In the genomic region with DNA sequence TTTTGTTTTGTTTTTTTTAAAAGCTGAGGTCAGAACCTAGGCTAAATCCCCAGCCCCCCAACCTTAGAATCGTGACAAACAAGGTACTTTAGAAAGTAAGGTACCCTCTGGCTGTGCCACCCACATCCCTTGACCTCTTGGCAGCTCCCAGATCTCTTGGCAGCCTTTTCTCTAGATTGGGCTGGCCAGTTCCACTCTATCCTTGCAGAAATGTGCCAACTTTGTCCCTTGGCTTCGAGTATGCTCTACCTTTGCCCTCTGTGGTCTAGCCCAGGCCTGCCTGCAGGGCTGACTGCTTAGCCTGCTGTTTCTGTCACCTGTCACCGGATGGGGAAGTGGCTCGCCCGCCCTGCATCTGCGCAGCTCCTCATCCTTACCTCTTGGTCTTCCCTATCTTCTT, we compare ENCODE assay signal across 27 mouse cellular contexts. TPM values are rescaled to one million over a fixed set of nuclear protein-coding genes. Genes with fewer than 3 reads are reported as not detected.
DNase-seq lines count a peak whose midpoint lies in the region; ATAC-seq and TF ChIP-seq lines count a peak whose summit lies in the region.
"Had no signal": no experiment of that assay in that cellular context is flagged by ENCODE, and none has a peak within 500 bp of the region (broad histone marks: within the 10 kb centered on the region; RNA-seq: fewer than 3 reads in every experiment).

No protein-coding gene starts in this region.

- WGBS in kidney, adult 2 months = 59% methylated on average over 6 of the region's 6 CpGs
- WGBS in kidney, embryonic 16.5 days = 92% methylated on average over 6 of the region's 6 CpGs
- 28% methylated on average over 6 of the region's 6 CpGs for WGBS in liver, adult 2 months
- 83% methylated on average over 6 of the region's 6 CpGs for WGBS in liver, embryonic 11.5 days

- H3K27me3 ChIP-seq in kidney, adult 2 months (replicated peaks; ENCODE audit: control insufficient read depth, insufficient read depth, low read length) = no peaks in the 10 kb centered on the region
- no peaks in the 10 kb centered on the region for H3K27me3 ChIP-seq in kidney, embryonic 16.5 days (ENCODE audit: insufficient read depth, low read length)
- no peaks in the 10 kb centered on the region for H3K27me3 ChIP-seq in liver, adult 2 months (ENCODE audit: control insufficient read depth, insufficient read depth, low read length)
- H3K27me3 ChIP-seq in liver, embryonic 11.5 days (replicated peaks; ENCODE audit: control insufficient read depth, insufficient read depth, low read length) = no peaks in the 10 kb centered on the region
- H3K27me3 ChIP-seq: CH12.LX; embryonic facial prominence, embryonic 12.5 days; forebrain, embryonic 12.5 days; heart, embryonic 12.5 days; Patski had no signal

- H3K36me3 ChIP-seq in kidney, adult 2 months (ENCODE audit: control insufficient read depth, insufficient read depth, low read length) = no peaks in the 10 kb centered on the region
- peaks cover 78% of the 10 kb centered on the region for H3K36me3 ChIP-seq in kidney, embryonic 16.5 days (ENCODE audit: insufficient read depth, low read length)
- no peaks in the 10 kb centered on the region; the same call in 1 of the 2 replicates for H3K36me3 ChIP-seq in liver, adult 2 months (ENCODE audit: control insufficient read depth, insufficient read depth, low read length)
- H3K36me3 ChIP-seq in liver, embryonic 11.5 days (ENCODE audit: control insufficient read depth, insufficient read depth, low read length) = peaks cover 38% of the 10 kb centered on the region

- H3K27ac ChIP-seq in kidney, adult 2 months (ENCODE audit: insufficient read depth, low read depth, low read length) = no peak overlapping the region
- no peak overlapping the region for H3K27ac ChIP-seq in kidney, embryonic 16.5 days (ENCODE audit: low read length)
- H3K27ac ChIP-seq in liver, adult 2 months (replicated peaks; ENCODE audit: insufficient read depth, low read depth, low read length) = peak overlapping the region; percentile 41
- H3K27ac ChIP-seq in liver, embryonic 11.5 days (ENCODE audit: low read depth, low read length) = no peak overlapping the region
- H3K27ac ChIP-seq: embryonic facial prominence, embryonic 12.5 days; forebrain, embryonic 12.5 days; hindbrain, embryonic 10.5 days; hindbrain, embryonic 14.5 days had no signal

- H3K4me3 ChIP-seq in kidney, adult 2 months (ENCODE audit: insufficient read depth, low read depth, low read length) = no peak overlapping the region
- no peak overlapping the region for H3K4me3 ChIP-seq in kidney, embryonic 16.5 days (ENCODE audit: low read length)
- no peak overlapping the region for H3K4me3 ChIP-seq in liver, adult 2 months (ENCODE audit: insufficient read depth, low read depth, low read length)
- no peak overlapping the region for H3K4me3 ChIP-seq in liver, embryonic 11.5 days (ENCODE audit: low read depth, low read length)
- H3K4me3 ChIP-seq: embryonic facial prominence, embryonic 12.5 days; forebrain, embryonic 12.5 days; heart, embryonic 12.5 days; hindbrain, embryonic 10.5 days had no signal

- no peak for TF ChIP-seq POLR2A in kidney, adult 2 months (IDR thresholded peaks at IDR 0.05; ENCODE audit: low read depth, low read length)
- no peak for TF ChIP-seq POLR2A in liver, adult 2 months (IDR thresholded peaks at IDR 0.05; ENCODE audit: extremely low read depth, insufficient read depth, low read length)

- DNase-seq in adrenal gland, postnatal 14 days = peak; percentile 45
- no peak for DNase-seq in adrenal gland, adult (ENCODE audit: inconsistent age in 2 of 2, low spot score in 1 of 2)
- DNase-seq in kidney, adult 2 months = peak; percentile 86
- peak; percentile 96 for DNase-seq in liver, adult 2 months (ENCODE audit: extremely low read depth, low read depth, low spot score)
- no peak for DNase-seq in liver, embryonic 11.5 days (ENCODE audit: low spot score)
- DNase-seq in gastrocnemius, postnatal 10 days = no peak
- DNase-seq: cerebellum, adult 11-12 months; cerebellum, adult 9-10 months; cerebellum, postnatal 25 days; forebrain, postnatal 0 days; gastrocnemius, postnatal 25 days had no signal

- H3K4me1 ChIP-seq in kidney, adult 2 months (ENCODE audit: control insufficient read depth, insufficient read depth, low read length) = no peaks in the 10 kb centered on the region; the same call in none of the 2 replicates
- H3K4me1 ChIP-seq in kidney, embryonic 16.5 days (ENCODE audit: insufficient read depth, low read length) = no peaks in the 10 kb centered on the region
- peaks cover 15% of the 10 kb centered on the region for H3K4me1 ChIP-seq in liver, adult 2 months (ENCODE audit: control insufficient read depth, insufficient read depth, low read length)
- no peaks in the 10 kb centered on the region for H3K4me1 ChIP-seq in liver, embryonic 11.5 days (replicated peaks; ENCODE audit: control insufficient read depth, insufficient read depth, low read length)
- H3K4me1 ChIP-seq: embryonic facial prominence, embryonic 12.5 days; forebrain, embryonic 12.5 days; heart, embryonic 12.5 days; hindbrain, embryonic 10.5 days had no signal

- peak; percentile 7; the same call in 1 of the 2 replicates for TF ChIP-seq CTCF in kidney, adult 2 months (conservative IDR thresholded peaks at IDR 0.05; ENCODE audit: insufficient read depth, insufficient read length, low read depth, low read length)
- no peak for TF ChIP-seq CTCF in liver, adult 2 months (IDR thresholded peaks at IDR 0.05; ENCODE audit: low read depth, low read length)

- no peak overlapping the region for H3K4me2 ChIP-seq in kidney, embryonic 16.5 days (replicated peaks; ENCODE audit: low read depth, low read length)
- no peak overlapping the region for H3K4me2 ChIP-seq in liver, embryonic 11.5 days
- H3K4me2 ChIP-seq: embryonic facial prominence, embryonic 12.5 days; forebrain, embryonic 12.5 days; heart, embryonic 12.5 days; hindbrain, embryonic 14.5 days had no signal

- H3K79me2 ChIP-seq in liver, adult 2 months (ENCODE audit: control insufficient read depth, insufficient read depth, low read length) = no peaks in the 10 kb centered on the region

- no peak for ATAC-seq in kidney, embryonic 16.5 days (ENCODE audit: low FRiP score, low TSS enrichment)
- no peak for ATAC-seq in liver, embryonic 11.5 days (replicated peaks; ENCODE audit: low FRiP score)
- ATAC-seq: activated CD4-positive, CD25-positive, alpha-beta regulatory T cell, adult 4 months; forebrain, postnatal 0 days; Patski had no signal

- no peak overlapping the region for H3K9ac ChIP-seq in kidney, embryonic 16.5 days (replicated peaks; ENCODE audit: low read length)
- no peak overlapping the region for H3K9ac ChIP-seq in liver, adult 2 months (ENCODE audit: low read depth, low read length)
- no peak overlapping the region for H3K9ac ChIP-seq in liver, embryonic 11.5 days (ENCODE audit: low read depth, low read length)
- H3K9ac ChIP-seq: embryonic facial prominence, embryonic 12.5 days; forebrain, embryonic 12.5 days; forebrain, postnatal 0 days; heart, embryonic 12.5 days; hindbrain, embryonic 14.5 days had no signal

- H3K9me3 ChIP-seq in kidney, embryonic 16.5 days (ENCODE audit: low read length) = no peaks in the 10 kb centered on the region
- no peaks in the 10 kb centered on the region for H3K9me3 ChIP-seq in liver, embryonic 11.5 days (ENCODE audit: control insufficient read depth, low read length)
- H3K9me3 ChIP-seq: embryonic facial prominence, embryonic 12.5 days; forebrain, embryonic 12.5 days; heart, embryonic 12.5 days; hindbrain, embryonic 10.5 days had no signal

RNA-seq across cellular contexts. Expression of gene Eme1, which starts 11.5 kb away (rescaled TPM):
- 1.9 and 3.3 TPM in 2 replicates for total RNA-seq in adrenal gland, postnatal 14 days (2021)
- 0.13 and 0.22 TPM in 2 replicates for polyA plus RNA-seq in kidney, adult 2 months (2012; rRNA removed)
- polyA plus RNA-seq in kidney, embryonic 16.5 days (2015; fragmentation: Nextera tagmentation; extraction: Ambion mirVana) = 27.8 and 28.4 TPM in 2 replicates
- 0.09 and 0.27 TPM in 2 replicates for total RNA-seq in liver, adult 2 months (2014; rRNA removed)
- 0.12 TPM in 1 of 2 replicates, not detected in the other for polyA plus RNA-seq in liver, adult 2 months (2012; rRNA removed)
- polyA plus RNA-seq in liver, embryonic 11.5 days (2014; fragmentation: Nextera tagmentation; extraction: Ambion mirVana) = 35.5 and 40.5 TPM in 2 replicates
- total RNA-seq in gastrocnemius, postnatal 10 days (2021) = 1 to 10 TPM; 1.3 to 1.5 TPM
- total RNA-seq: gastrocnemius, adult 18-20 months had no signal

RNA-seq across cellular contexts. Expression of gene Mrpl27, which starts 11.7 kb away (rescaled TPM):
- 83.5 and 84.1 TPM in 2 replicates for total RNA-seq in adrenal gland, postnatal 14 days (2021)
- 92.0 and 121 TPM in 2 replicates for polyA plus RNA-seq in kidney, adult 2 months (2012; rRNA removed)
- 141 and 148 TPM in 2 replicates for polyA plus RNA-seq in kidney, embryonic 16.5 days (2015; fragmentation: Nextera tagmentation; extraction: Ambion mirVana)
- 87.4 and 112 TPM in 2 replicates for total RNA-seq in liver, adult 2 months (2014; rRNA removed)
- polyA plus RNA-seq in liver, adult 2 months (2012; rRNA removed) = 68.7 and 74.6 TPM in 2 replicates
- polyA plus RNA-seq in liver, embryonic 11.5 days (2014; fragmentation: Nextera tagmentation; extraction: Ambion mirVana) = 127 and 132 TPM in 2 replicates
- total RNA-seq in gastrocnemius, postnatal 10 days (2021) = 10 to 100 TPM; 50.2 to 63.1 TPM

RNA-seq across cellular contexts. Expression of gene Xylt2, which starts 12.0 kb away (rescaled TPM):
- total RNA-seq in adrenal gland, postnatal 14 days (2021) = 20.5 and 22.6 TPM in 2 replicates
- 21.3 and 26.6 TPM in 2 replicates for polyA plus RNA-seq in kidney, adult 2 months (2012; rRNA removed)
- 20.2 and 22.9 TPM in 2 replicates for polyA plus RNA-seq in kidney, embryonic 16.5 days (2015; fragmentation: Nextera tagmentation; extraction: Ambion mirVana)
- total RNA-seq in liver, adult 2 months (2014; rRNA removed) = 11.4 and 12.6 TPM in 2 replicates
- 18.9 and 19.7 TPM in 2 replicates for polyA plus RNA-seq in liver, adult 2 months (2012; rRNA removed)
- polyA plus RNA-seq in liver, embryonic 11.5 days (2014; fragmentation: Nextera tagmentation; extraction: Ambion mirVana) = 8.8 and 10.5 TPM in 2 replicates
- total RNA-seq in gastrocnemius, postnatal 10 days (2021) = 10 to 100 TPM; 10.1 to 12.3 TPM

RNA-seq across cellular contexts. Expression of gene Lrrc59, which starts 35.7 kb away (rescaled TPM):
- 111 and 121 TPM in 2 replicates for total RNA-seq in adrenal gland, postnatal 14 days (2021)
- polyA plus RNA-seq in kidney, adult 2 months (2012; rRNA removed) = 43.4 and 43.6 TPM in 2 replicates
- polyA plus RNA-seq in kidney, embryonic 16.5 days (2015; fragmentation: Nextera tagmentation; extraction: Ambion mirVana) = 211 and 218 TPM in 2 replicates
- total RNA-seq in liver, adult 2 months (2014; rRNA removed) = 40.6 and 46.3 TPM in 2 replicates
- 41.2 and 43.8 TPM in 2 replicates for polyA plus RNA-seq in liver, adult 2 months (2012; rRNA removed)
- 224 and 246 TPM in 2 replicates for polyA plus RNA-seq in liver, embryonic 11.5 days (2014; fragmentation: Nextera tagmentation; extraction: Ambion mirVana)
- 10 to 100 TPM; 40.4 to 51.2 TPM for total RNA-seq in gastrocnemius, postnatal 10 days (2021)

RNA-seq across cellular contexts. Expression of gene Gm11541, which starts 39.0 kb away (rescaled TPM):
- not detected in 2 replicates for total RNA-seq in adrenal gland, postnatal 14 days (2021)
- not detected in 2 replicates for polyA plus RNA-seq in kidney, adult 2 months (2012; rRNA removed)
- polyA plus RNA-seq in kidney, embryonic 16.5 days (2015; fragmentation: Nextera tagmentation; extraction: Ambion mirVana) = 0.91 and 1.2 TPM in 2 replicates
- not detected in 2 replicates for total RNA-seq in liver, adult 2 months (2014; rRNA removed)
- polyA plus RNA-seq in liver, adult 2 months (2012; rRNA removed) = not detected in 2 replicates
- polyA plus RNA-seq in liver, embryonic 11.5 days (2014; fragmentation: Nextera tagmentation; extraction: Ambion mirVana) = 0.10 TPM in 1 of 2 replicates, not detected in the other
- total RNA-seq in gastrocnemius, postnatal 10 days (2021) = not detected
- total RNA-seq: adrenal gland, postnatal 36 days; forebrain, postnatal 0 days; gastrocnemius, adult 18-20 months; gastrocnemius, postnatal 25 days; granulocyte monocyte progenitor cell, adult 5-6 weeks; heart, adult 8-10 months; heart, postnatal 25 days had no signal
- polyA plus RNA-seq: activated CD4-positive, CD25-positive, alpha-beta regulatory T cell, adult 4 months; cortical plate, adult 2 months; forebrain, embryonic 12.5 days; forebrain, postnatal 0 days; heart, embryonic 12.5 days; heart, embryonic 16.5 days; hindbrain, embryonic 10.5 days; hindbrain, embryonic 14.5 days; Patski had no signal

Comparison
In these comparisons a context has a peak if more than half of its experiments do, and no peak if none do; other contexts are left out.
1. DNase-seq: peak in adrenal gland, postnatal 14 days (single experiment), kidney, adult 2 months (single experiment) and liver, adult 2 months (single experiment); none in adrenal gland, adult (0 of 2), liver, embryonic 11.5 days (single experiment) and gastrocnemius, postnatal 10 days (single experiment).
2. RNA of gene Eme1, which starts 11.5 kb away (polyA plus RNA-seq): 35.5 to 40.5 TPM in liver, embryonic 11.5 days and 27.8 to 28.4 TPM in kidney, embryonic 16.5 days; 0.13 to 0.22 TPM in kidney, adult 2 months and 0.12 TPM in liver, adult 2 months; every median in the first group is over 10 times any median in the second.